Mouse (Mus musculus): Measurements from ENCODE around the gene Casp1. TPM values are rescaled to one million over a fixed set of nuclear protein-coding genes. Genes with fewer than 3 reads are reported as not detected.

Gene Casp1
- 1.1 and 1.4 TPM in 2 replicates for polyA plus RNA-seq (2015; fragmentation: Nextera tagmentation; extraction: Ambion mirVana)

DNA sequence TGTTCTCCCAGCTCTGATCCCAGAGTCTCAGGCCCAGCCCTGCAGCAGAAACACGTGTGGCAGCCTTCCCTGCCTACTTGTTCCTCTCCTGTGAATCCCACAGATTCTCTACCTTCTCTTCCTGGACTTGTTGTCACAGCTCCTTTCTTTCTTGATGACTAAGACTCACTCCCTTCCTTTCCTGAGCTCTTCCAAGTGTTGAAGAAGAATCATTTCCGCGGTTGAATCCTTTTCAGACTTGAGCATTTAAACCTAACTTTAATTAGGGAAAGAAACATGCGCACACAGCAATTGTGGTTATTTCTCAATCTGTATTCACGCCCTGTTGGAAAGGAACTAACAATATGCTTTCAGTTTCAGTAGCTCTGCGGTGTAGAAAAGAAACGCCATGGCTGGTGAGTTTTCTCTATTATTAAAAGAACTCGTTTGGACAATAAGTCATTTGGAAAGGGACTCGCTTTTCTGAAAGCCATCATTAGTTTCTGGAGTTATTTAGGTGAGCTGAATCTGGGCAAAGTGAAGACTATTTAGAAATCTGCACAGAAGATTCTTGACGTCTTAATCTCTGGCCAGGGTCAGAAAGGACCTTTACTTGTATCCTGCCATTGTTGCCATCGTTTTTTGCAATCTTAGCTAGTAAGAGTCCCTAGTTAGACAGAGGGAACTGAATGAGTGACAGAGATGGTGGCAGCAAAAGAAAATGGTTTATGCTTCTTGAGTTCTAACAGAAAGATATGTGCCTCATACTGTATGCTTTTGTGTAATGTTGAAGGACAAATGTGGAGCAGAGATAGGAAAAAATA, at the start of gene Casp1:
Gene Casp1 (plus strand): TSS at position 189 of the 803 bp plus-strand sequence.
- Histone ChIP-seq H3K27me3 (no peaks in the 10 kb centered on the region), H3K36me3 (no peaks in the 10 kb centered on the region), H3K4me2 (no peak within 1 kb of the TSS), H3K9me3 (no peaks in the 10 kb centered on the region), H3K9ac (no peak within 1 kb of the TSS), H3K4me3 (no peak within 1 kb of the TSS), H3K27ac (replicated peaks) (no peak within 1 kb of the TSS), H3K4me1 (replicated peaks) (no peaks in the 10 kb centered on the region)
- no peak for ATAC-seq (ENCODE audit: low FRiP score, low read depth)
- 61% methylated on average over 11 of the region's 11 CpGs for WGBS

DNA sequence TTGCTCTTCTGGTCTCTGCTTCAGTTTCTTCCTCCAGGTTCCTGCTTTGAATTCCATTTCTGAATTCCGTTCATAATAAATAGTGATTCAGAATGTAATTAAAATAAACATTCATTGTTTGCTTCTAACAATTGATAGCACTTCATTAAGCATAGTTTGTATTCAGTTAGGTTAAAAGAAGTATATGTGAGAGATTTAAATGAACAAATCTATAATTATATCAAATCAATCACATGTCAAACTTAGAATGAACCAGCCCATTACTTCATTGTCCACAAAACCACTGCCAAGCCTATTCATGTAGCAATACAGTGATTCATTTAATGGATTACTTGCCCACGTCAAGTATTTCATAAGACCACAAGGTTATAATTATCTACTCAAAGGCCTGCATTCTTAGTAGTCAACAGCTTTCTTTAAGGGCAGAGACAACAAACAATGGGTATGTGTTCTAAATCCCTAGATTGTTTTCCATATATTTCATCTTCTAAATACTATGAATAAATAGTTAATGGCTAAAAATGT, 34.3 kb upstream of the Casp1 start:
- H3K9ac ChIP-seq = no peak overlapping the region
- H3K4me1 ChIP-seq (replicated peaks) = no peaks in the 10 kb centered on the region
- ATAC-seq (ENCODE audit: low FRiP score, low read depth) = no peak
- H3K9me3 ChIP-seq = no peaks in the 10 kb centered on the region
- 63% methylated on average over 2 of the region's 2 CpGs for WGBS
- H3K27me3 ChIP-seq = no peaks in the 10 kb centered on the region
- H3K27ac ChIP-seq (replicated peaks) = no peak overlapping the region
- H3K4me3 ChIP-seq = no peak overlapping the region
- H3K36me3 ChIP-seq = no peaks in the 10 kb centered on the region
- no peak overlapping the region for H3K4me2 ChIP-seq

DNA sequence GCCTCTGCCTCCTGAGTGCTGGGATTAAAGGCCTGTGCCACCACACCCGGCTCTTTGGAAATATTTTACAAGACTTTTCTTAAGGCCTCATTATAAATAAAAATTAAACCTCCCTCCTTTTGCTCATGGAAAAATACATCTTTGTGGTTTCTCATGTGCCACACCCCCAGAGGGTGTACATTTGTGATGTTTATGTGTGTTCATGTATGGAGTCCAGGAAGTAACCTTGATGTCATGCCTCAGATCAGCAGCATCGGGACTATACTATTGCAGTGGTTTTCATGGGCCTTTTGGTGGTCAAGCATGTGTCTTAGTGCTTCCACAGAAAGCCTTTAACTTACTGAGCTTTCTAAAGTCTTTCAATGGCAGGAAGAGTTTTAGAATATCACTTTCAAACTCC, 28.0 kb upstream of the Casp1 start:
- no peaks in the 10 kb centered on the region for H3K36me3 ChIP-seq
- H3K9ac ChIP-seq = no peak overlapping the region
- no peaks in the 10 kb centered on the region for H3K4me1 ChIP-seq (replicated peaks)
- no peak for ATAC-seq (ENCODE audit: low FRiP score, low read depth)
- no peak overlapping the region for H3K27ac ChIP-seq (replicated peaks)
- no peak overlapping the region for H3K4me2 ChIP-seq
- WGBS = 92% methylated on average over 2 of the region's 2 CpGs
- no peaks in the 10 kb centered on the region for H3K9me3 ChIP-seq
- H3K27me3 ChIP-seq = no peaks in the 10 kb centered on the region
- H3K4me3 ChIP-seq = no peak overlapping the region

DNA sequence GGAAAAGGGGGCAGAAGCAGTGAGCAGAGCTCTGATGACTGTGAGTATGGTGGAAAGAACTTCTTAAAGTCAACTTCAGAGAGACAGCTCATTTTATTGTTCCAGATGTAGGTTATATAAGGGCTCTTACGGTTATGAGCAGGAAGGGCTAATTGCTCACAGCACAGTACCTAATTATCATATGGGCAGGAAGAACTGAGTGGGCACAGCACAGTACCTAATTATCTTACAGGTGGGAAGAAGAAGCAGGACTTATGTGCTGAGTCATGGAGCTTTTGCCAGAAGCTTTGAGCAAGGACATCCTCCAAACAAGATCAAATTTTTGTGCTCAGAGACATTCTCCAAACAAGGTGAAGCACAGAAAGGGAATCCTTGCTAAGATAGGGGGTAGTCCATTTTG, 27.4 kb upstream of the Casp1 start:
- 74% methylated on average over 1 of the region's 1 CpGs for WGBS
- Histone ChIP-seq H3K9ac (no peak overlapping the region), H3K27me3 (no peaks in the 10 kb centered on the region), H3K9me3 (no peaks in the 10 kb centered on the region), H3K36me3 (no peaks in the 10 kb centered on the region), H3K4me3 (no peak overlapping the region), H3K4me1 (replicated peaks) (no peaks in the 10 kb centered on the region), H3K4me2 (no peak overlapping the region), H3K27ac (replicated peaks) (no peak overlapping the region)
- ATAC-seq (ENCODE audit: low FRiP score, low read depth) = no peak

DNA sequence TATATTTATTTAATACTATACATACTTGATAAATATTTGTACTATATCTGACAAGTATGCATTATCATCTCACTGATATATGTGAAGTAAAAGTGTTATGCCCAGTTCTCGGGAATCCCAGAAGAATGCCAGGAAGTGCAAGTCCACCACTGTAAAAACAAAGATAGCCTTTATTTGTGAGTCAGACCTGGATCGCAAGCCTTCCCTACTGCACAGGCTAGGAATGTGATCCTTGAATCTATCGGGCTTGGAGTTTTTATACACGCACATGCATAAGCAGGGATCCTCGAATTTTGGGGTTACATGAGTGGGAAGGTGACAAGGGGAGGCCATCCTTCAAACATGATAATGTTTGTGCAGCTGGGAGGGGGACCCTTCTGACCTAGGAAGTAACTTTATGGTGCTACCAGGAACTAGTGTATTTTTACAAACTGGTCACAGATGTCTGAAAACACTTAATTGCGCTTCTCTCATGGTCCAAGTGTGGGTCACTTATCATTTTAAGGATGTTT, 26.9 kb upstream of the Casp1 start:
- no peak for ATAC-seq (ENCODE audit: low FRiP score, low read depth)
- H3K4me2 ChIP-seq = no peak overlapping the region
- H3K9me3 ChIP-seq = no peaks in the 10 kb centered on the region
- no peaks in the 10 kb centered on the region for H3K27me3 ChIP-seq
- H3K9ac ChIP-seq = no peak overlapping the region
- H3K4me3 ChIP-seq = no peak overlapping the region
- WGBS = 81% methylated on average over 6 of the region's 6 CpGs
- H3K27ac ChIP-seq (replicated peaks) = no peak overlapping the region
- H3K36me3 ChIP-seq = no peaks in the 10 kb centered on the region
- no peaks in the 10 kb centered on the region for H3K4me1 ChIP-seq (replicated peaks)

DNA sequence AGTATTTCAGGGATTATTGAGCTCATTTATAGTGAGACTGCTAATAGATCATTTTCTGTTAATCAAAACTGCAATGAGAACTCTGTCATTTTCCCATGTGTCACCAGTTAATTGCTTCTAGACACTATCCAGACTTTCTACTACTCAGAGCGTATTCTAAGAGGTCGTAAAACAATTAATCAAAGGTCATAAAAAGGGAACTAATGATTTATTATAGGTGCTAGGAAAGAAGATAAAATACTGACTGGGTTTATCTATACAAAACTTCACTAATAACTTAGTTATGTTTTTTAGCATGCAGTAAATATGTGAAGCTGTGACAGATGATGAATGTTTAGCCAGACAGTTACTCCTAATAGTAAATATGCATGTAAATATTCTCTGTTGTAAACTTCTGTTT, 12.2 kb upstream of the Casp1 start:
- WGBS = 82% methylated on average over 2 of the region's 2 CpGs
- Histone ChIP-seq H3K9ac (no peak overlapping the region), H3K4me1 (replicated peaks) (no peaks in the 10 kb centered on the region), H3K4me3 (no peak overlapping the region), H3K27ac (replicated peaks) (no peak overlapping the region), H3K9me3 (no peaks in the 10 kb centered on the region), H3K4me2 (no peak overlapping the region), H3K27me3 (no peaks in the 10 kb centered on the region), H3K36me3 (no peaks in the 10 kb centered on the region)
- no peak for ATAC-seq (ENCODE audit: low FRiP score, low read depth)

DNA sequence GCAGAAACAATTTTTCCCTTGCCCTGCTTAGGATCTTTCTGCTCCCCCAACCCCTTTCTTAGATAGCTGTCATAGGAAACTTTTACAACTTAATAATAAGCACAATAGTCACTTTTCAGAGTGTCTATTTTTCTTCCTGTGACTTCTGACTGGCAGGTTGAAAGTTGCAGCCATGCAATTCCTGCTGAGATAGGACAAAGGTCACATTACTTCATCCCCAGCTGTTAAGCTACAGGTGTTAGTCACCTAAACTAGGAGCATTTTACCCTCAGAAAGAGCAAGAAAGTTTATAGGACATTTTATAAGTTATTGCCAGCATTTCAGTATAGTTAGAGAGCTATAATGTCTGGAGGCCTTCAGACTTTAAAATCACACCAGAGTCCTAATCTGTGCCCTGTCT, 11.7 kb upstream of the Casp1 start:
- H3K36me3 ChIP-seq = no peaks in the 10 kb centered on the region
- no peaks in the 10 kb centered on the region for H3K9me3 ChIP-seq
- no peak overlapping the region for H3K4me2 ChIP-seq
- ATAC-seq (ENCODE audit: low FRiP score, low read depth) = no peak
- no peaks in the 10 kb centered on the region for H3K27me3 ChIP-seq
- H3K9ac ChIP-seq = no peak overlapping the region
- H3K4me1 ChIP-seq (replicated peaks) = no peaks in the 10 kb centered on the region
- no peak overlapping the region for H3K27ac ChIP-seq (replicated peaks)
- no peak overlapping the region for H3K4me3 ChIP-seq

DNA sequence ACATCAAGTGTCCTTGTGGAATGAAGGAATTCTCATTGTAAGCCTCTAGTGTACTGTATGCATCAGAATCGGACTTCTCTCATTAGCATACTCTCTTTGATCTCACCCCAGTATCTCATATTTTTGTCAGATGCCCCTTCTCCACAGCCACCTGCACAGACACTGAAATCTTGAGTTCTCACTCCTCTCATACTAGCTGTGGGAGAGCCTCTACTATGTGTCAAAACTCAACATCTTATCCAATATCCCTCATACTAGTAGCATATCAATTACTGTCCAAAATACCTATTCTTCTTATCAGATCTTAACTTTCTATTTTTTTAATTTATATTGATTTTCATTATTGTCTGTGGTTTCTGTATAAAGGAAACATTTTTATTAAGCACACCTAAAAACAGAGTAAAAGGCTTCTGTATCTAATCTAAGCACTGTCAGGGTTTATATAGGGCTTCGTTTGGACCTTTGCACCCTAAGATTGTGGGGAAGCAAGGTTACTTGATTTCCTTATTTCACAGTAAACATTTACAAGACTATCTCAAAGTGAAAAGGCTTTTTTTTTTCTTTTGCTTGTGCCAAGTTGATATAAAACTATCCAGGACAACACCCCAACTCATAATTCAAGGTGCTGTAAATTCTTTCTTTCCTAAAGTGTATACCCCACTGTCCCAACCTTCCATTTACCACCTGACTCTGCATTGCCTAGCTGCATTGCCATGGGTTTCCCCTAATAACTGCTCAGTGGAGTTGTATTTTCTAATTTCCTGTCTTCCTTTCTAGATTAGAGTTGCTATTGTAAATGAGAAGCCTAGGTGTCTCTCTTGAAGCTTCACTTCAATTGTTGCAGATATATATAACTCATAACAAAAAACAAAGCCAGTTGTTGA, 1.7 kb upstream of the Casp1 start:
- ATAC-seq (ENCODE audit: low FRiP score, low read depth) = no peak
- Histone ChIP-seq H3K4me2 (no peak overlapping the region), H3K9ac (no peak overlapping the region), H3K27me3 (no peaks in the 10 kb centered on the region), H3K27ac (replicated peaks) (no peak overlapping the region), H3K4me1 (replicated peaks) (no peaks in the 10 kb centered on the region), H3K4me3 (no peak overlapping the region), H3K36me3 (no peaks in the 10 kb centered on the region), H3K9me3 (no peaks in the 10 kb centered on the region)
- 92% methylated on average over 2 of the region's 2 CpGs for WGBS

DNA sequence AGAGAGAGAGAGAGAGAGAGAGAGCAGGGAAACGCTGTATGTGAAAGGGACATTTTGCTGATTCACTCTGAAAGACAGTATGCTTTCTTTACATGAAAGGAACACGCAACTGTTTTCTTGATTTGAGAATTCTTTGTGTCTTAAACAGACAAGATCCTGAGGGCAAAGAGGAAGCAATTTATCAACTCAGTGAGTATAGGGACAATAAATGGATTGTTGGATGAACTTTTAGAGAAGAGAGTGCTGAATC, 740 bp downstream of the Casp1 start:
- no peak for ATAC-seq (ENCODE audit: low FRiP score, low read depth)
- WGBS = 77% methylated on average over 2 of the region's 2 CpGs
- no peaks in the 10 kb centered on the region for H3K4me1 ChIP-seq (replicated peaks)
- H3K9ac ChIP-seq = no peak overlapping the region
- no peak overlapping the region for H3K4me3 ChIP-seq
- H3K4me2 ChIP-seq = no peak overlapping the region
- no peaks in the 10 kb centered on the region for H3K27me3 ChIP-seq
- H3K9me3 ChIP-seq = no peaks in the 10 kb centered on the region
- no peak overlapping the region for H3K27ac ChIP-seq (replicated peaks)
- no peaks in the 10 kb centered on the region for H3K36me3 ChIP-seq

DNA sequence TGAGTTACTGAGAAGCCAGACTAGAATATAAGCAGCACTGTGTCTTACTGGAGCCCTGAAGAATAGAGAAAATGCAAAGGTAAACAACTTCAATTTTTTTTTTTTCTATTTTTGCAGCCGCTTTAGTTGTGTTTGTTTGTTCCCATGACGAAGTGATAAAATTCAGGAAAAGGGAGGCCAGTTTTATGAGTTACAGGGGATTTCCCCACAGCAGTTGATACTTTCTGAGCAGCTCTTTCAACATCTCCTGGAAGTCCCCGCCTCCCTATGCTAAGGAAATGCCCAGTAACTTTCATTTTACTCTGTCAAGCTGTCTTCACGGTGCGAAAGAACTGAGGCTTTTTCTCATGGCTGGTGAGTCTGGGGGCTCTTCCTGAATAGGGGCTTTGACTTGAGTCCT, 10.2 kb downstream of the Casp1 start, which contains the start of gene Casp4:
Gene Casp4 (plus strand): TSS at position 268 of the 400 bp plus-strand sequence.
- ATAC-seq (ENCODE audit: low FRiP score, low read depth) = no peak
- Histone ChIP-seq H3K27ac (replicated peaks) (no peak within 1 kb of the TSS), H3K27me3 (no peaks in the 10 kb centered on the region), H3K9me3 (no peaks in the 10 kb centered on the region), H3K9ac (no peak within 1 kb of the TSS), H3K4me3 (no peak within 1 kb of the TSS), H3K36me3 (no peaks in the 10 kb centered on the region), H3K4me1 (replicated peaks) (no peaks in the 10 kb centered on the region), H3K4me2 (no peak within 1 kb of the TSS)
- 72% methylated on average over 5 of the region's 5 CpGs for WGBS

DNA sequence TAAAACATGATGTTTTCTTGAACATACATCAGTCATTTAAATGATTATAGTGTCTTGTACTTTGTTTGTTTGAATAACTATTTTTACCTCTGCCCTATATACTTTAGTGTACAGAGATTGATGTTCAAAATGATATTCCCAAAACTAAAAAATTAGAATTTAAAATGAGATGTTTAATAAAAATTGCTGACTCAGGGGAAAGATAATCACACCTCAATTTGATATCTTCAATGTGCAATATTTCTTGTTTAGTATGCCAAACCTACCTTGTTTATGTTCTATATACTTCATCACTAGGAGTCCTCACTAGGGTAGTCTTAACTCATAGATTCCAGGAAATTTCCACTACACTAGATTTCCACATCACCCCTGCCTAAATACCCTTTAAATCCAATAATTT, 11.8 kb downstream of the Casp1 start:
- Histone ChIP-seq H3K4me2 (no peak overlapping the region), H3K9me3 (no peaks in the 10 kb centered on the region), H3K27me3 (no peaks in the 10 kb centered on the region), H3K9ac (no peak overlapping the region), H3K27ac (replicated peaks) (no peak overlapping the region), H3K4me3 (no peak overlapping the region), H3K36me3 (no peaks in the 10 kb centered on the region), H3K4me1 (replicated peaks) (no peaks in the 10 kb centered on the region)
- no peak for ATAC-seq (ENCODE audit: low FRiP score, low read depth)

DNA sequence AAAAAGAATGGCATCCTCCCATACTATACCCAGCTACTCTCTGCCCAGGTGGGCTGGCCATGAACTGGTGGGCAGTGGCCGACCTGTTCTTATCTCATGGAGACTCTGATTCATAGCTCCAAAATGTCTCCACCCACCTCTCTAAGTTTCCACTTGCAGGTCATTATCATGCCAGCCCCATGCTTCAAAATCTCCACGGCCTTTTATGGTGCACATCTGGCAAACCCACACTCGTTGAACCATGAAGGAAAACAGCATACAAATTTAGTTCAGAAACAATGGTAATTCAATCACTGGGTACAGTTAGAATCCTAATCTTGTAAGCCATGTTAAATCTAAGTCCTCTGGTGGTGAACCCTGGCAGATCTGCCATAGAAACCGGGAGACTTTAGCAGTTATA, 13.1 kb downstream of the Casp1 start:
- no peak for ATAC-seq (ENCODE audit: low FRiP score, low read depth)
- no peak overlapping the region for H3K27ac ChIP-seq (replicated peaks)
- H3K9ac ChIP-seq = no peak overlapping the region
- H3K36me3 ChIP-seq = no peaks in the 10 kb centered on the region
- WGBS = 75% methylated on average over 4 of the region's 4 CpGs
- no peaks in the 10 kb centered on the region for H3K9me3 ChIP-seq
- no peaks in the 10 kb centered on the region for H3K27me3 ChIP-seq
- no peak overlapping the region for H3K4me3 ChIP-seq
- H3K4me1 ChIP-seq (replicated peaks) = no peaks in the 10 kb centered on the region
- H3K4me2 ChIP-seq = no peak overlapping the region

Measured in hindbrain, embryonic 15.5 days (tissue).